Mouse (Mus musculus) CH12.LX (cell line): Measurements from ENCODE around the gene B3gnt3.

ENCODE experiments used
- CTCF ChIP-seq, 2 experiments: IDR thresholded peaks in 1 of 2; conservative IDR thresholded peaks in 1 of 2; 2 replicates each; pipeline ENCODE4 v1.5.1; 2011 to 2012; ENCODE audit warnings: low read depth in 2 of 2, low read length in 2 of 2, improper control_type of control experiment in 1 of 2, inconsistent platforms in 1 of 2, mild to moderate bottlenecking in 1 of 2, moderate library complexity in 1 of 2
- E2F4 ChIP-seq: IDR thresholded peaks from 2 replicates; pipeline ENCODE4 v1.6.1; 2011; ENCODE audit warnings: low read depth, low read length, improper control_type of control experiment; ENCODE audit not compliant: insufficient replicate concordance
- POLR2A ChIP-seq: IDR thresholded peaks from 2 replicates; pipeline ENCODE4 v1.6.1; 2011; ENCODE audit warnings: low read depth, mild to moderate bottlenecking, improper control_type of control experiment, low read length

GRCm38 (mm10) chr8:71719928-71720457 is 18.4 kb upstream of the B3gnt3 start:
- TF ChIP-seq CTCF (conservative IDR thresholded peaks at IDR 0.05 in 1 of 2, IDR thresholded peaks at IDR 0.05 in 1 of 2; ENCODE audit: low read depth in 2 of 2, low read length in 2 of 2) = no peak
- TF ChIP-seq POLR2A = no peak
- TF ChIP-seq E2F4 = no peak
